Mouse (Mus musculus) heart, postnatal 10 days (tissue): ENCODE results near the gene Kcnh6. TPM values are rescaled to one million over a fixed set of nuclear protein-coding genes. Genes with fewer than 3 reads are reported as not detected.

Experiments
- DNase-seq, 2 experiments: peaks; one replicate each; pipeline ENCODE4 v3.0.0; 2021
- intact Hi-C: fragments of 180-260 bp; cut with DNase I; formaldehyde crosslinking; loops from one replicate; pipeline ENCODE4 v1.15.1; 2025
- total RNA-seq, 2 experiments: library from RNA; stranded (reverse); gene quantifications; 2 replicates each; pipeline ENCODE4 v1.2.3; 2021

Gene Kcnh6
- total RNA-seq = under 1 TPM in 1 of 2 experiments, not detected in 1; 0.31 TPM

DNA sequence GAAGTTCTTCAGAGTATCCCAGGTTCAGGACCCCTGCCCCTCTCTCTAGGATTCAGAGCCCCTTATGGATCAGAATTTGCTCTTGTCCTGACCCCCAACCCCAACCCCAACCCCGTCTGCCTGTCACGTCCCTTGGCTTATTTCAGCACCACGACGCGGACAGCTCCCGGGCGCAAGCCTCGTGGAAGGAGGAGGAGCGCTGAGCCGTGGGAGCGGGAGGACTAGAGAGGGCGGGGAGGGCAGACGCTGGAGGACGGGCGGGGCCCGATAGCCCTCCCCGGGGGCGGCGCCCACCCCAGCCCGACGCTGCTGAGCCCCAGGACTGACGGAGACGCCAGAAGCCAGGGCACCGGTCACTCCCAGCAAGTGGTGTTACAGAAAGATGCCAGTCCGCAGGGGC, at the start of gene Kcnh6:
TSS of gene Kcnh6 (plus strand) at position 304 of the 400 bp plus-strand sequence.
- DNase-seq = peak; percentile 80 to 89
- intact Hi-C loops = no loop called here

DNA sequence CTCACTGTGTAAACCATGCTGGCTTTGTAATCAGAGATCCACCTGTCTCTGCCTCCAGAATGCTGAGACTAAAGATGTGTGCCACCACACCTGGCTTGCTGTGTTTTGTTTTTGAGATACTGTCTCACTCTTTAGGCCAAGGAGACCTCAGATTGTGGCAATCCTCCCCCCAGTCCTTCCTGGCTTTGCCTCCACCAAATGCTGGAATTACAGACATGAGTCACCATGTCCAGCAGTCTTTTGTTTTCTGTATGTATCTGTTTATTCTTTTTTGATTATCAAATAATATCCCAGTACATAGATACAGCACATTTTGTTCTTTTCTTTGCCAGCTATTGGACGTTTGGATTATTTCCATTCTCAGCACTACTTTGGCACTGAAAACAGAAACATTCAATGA, 49.4 kb upstream of the Kcnh6 start:
- intact Hi-C loops = no loop called here
- DNase-seq = no peak

DNA sequence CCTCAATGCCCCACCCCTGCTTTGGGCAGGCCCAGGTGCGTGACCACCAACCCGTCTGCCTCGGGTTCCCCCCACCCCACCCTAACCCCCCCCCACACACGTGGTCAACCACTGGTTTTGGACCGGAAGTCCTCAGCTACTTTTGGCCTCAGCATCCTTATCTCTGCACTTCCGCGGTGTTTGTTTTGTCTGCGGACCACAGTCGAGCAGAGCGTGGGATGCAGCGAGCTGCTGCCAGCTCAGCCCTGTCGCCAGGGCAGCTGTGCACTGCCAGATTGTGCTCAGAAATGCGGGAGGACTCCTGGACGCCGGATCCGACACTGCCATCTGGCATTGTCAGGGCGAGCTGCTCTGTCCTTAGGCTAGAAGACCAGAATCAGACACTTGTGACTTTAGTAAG, 48.6 kb upstream of the Kcnh6 start:
- peak; percentile 56 to 67 for DNase-seq
- intact Hi-C loops = no loop called here

DNA sequence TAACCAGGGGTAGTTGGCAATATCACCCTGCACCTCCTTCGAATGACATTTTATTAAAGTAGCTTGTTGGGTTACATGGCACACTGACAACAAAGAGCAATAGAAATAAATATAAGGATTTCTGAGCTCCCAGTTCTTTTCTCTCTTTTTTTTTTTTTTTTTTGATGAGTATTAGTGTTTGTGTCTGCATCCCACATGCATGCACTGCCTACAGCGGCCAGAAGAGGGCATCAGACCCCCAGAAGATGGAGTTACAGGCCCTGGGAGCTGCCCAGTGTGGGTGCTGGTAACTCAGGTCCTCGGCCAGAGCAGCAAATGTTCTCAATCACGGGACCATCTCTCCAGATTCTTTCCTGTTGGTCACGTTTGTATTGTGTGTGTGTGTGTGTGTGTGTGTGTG, 43.2 kb upstream of the Kcnh6 start:
- DNase-seq = no peak
- intact Hi-C loops = no loop called here

DNA sequence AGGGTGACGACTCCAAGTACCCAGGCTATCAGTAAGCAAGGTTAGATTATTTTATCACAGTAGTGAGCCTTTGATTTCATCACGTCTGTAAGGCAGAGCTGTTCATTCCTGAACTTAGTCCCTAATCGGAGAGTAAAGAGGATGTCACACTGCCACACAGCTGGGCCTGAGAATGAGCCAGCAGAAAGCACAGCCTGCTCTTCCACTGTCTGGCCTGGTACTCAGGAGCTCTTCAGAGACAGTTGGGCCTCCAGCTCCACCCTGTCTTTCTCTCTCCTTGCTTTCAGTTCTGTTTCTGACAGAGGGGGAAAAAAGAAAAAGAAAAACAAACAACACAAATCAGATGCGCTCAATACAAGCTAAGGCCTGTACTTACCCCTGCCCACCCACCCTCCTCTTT, 41.6 kb upstream of the Kcnh6 start:
- DNase-seq = no peak
- intact Hi-C loops = loop anchor here (2.0 kb wide), 1 partner anchor 21 kb away; no protein-coding TSS in a partner anchor

DNA sequence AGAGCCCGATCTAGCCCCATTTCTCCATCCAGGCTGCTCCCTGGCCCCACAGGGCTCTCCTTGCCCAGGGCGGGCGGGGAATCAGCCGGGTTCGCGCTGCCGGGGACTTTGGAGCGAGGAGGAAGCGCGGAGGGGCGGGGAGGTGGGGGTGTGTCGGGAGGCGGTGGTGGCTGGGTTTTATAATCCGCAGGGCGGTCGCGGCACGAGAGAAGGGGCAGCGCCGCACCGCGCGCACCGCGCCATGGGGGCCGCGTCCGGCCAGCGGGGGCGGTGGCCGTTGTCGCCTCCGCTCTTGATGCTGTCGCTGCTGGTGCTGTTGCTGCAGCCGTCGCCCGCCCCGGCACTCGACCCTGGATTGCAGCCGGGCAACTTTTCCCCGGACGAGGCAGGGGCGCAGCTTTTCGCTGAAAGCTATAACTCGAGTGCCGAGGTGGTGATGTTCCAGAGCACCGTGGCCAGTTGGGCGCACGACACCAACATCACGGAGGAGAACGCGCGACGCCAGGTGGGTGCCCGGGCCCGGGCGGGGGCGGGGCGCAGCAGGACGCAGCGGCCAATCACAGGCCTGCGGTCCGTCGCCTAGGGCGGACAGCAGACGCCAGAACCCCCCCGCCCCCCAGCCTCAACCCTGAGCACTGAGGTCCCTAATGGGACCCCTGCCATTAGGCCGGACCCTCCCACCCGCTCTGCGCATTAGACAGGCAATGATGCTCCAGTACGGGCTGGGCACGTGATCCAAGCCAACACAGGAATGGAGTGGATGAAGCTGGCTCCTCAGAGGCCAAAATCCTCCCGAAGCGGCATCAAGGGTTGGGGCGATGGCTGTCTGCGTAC, 40.0 kb upstream of the Kcnh6 start, which contains the start of gene Ace:
TSS of gene Ace (plus strand) at position 205 of the 834 bp plus-strand sequence.
- DNase-seq = peak; percentile 38 to 43
- intact Hi-C loops = loop anchor here (2.0 kb wide), 1 partner anchor 23 kb away; no protein-coding TSS in a partner anchor

DNA sequence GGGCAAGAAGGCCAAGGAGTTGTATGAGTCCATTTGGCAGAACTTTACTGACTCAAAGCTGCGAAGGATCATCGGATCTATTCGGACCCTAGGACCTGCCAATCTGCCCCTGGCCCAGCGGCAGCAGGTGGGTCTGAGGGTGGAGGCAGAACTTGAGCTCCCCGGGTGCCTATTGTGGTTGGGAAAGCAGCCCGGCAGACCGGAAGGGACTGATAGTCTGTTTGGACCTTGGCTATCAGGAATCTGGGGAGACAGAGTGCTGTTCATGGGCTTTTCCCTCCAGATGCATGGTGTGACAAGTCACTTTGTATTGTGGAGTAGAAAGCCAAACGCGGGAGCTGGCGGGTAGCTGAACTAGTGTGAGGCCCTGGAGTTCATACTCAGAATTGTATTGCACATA, 39.0 kb upstream of the Kcnh6 start:
- intact Hi-C loops = loop anchor here (1.0 kb wide), 1 partner anchor 42 kb away; no protein-coding TSS in a partner anchor
- no peak for DNase-seq

DNA sequence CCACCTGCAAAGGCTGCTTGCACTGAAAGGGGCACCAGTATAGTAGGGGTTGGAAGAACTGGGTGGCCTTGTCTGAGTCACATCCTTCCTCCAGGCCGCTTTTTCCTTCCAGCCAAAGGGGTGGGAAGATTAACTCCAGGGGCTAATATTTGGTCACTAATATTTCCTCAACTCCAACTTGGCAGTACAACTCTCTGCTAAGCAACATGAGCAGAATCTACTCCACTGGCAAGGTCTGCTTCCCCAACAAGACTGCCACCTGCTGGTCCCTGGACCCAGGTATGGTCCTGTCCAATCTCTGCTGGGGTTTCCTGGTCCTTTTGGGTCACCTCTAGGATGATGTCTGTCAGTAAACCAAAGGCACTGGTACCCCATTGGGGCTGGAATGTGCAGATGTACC, 38.4 kb upstream of the Kcnh6 start:
- intact Hi-C loops = loop anchor here (1.0 kb wide), 1 partner anchor 42 kb away; no protein-coding TSS in a partner anchor
- peak; percentile 66 to 79 for DNase-seq

DNA sequence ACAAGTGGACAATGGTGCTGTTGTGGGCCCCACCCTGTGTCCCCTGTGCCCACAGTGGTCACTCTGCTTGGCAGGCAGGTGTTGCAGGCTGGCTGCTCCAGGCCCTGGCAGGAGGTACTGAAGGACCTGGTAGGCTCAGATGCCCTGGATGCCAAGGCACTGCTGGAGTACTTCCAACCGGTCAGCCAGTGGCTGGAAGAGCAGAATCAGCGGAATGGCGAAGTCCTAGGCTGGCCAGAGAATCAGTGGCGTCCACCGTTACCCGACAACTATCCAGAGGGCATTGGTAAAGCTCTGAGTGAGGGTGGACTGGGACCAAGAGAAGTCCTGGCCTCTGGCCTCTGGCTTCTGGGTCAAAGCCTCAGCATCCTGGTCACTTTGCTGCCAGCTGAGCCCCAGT, 33.3 kb upstream of the Kcnh6 start:
- DNase-seq = no peak
- intact Hi-C loops = no loop called here

DNA sequence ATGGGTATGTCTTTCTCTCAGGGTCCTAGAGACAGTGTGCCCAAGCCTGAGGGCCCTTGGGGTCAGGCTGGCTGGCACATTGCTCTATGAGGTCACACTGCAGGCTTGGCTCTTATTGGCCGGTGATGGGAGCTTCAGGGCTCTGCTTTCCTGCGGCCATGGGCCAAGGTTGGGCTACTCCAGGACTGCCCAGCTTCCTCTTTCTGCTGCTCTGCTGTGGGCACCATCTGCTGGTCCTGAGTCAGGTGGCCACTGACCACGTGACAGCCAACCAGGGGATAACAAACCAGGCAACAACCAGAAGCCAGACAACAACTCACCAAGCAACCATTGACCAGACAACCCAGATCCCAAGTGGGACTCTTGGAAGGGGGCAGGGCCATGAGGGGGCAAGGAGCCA, 32.9 kb upstream of the Kcnh6 start:
- intact Hi-C loops = no loop called here
- no peak for DNase-seq

DNA sequence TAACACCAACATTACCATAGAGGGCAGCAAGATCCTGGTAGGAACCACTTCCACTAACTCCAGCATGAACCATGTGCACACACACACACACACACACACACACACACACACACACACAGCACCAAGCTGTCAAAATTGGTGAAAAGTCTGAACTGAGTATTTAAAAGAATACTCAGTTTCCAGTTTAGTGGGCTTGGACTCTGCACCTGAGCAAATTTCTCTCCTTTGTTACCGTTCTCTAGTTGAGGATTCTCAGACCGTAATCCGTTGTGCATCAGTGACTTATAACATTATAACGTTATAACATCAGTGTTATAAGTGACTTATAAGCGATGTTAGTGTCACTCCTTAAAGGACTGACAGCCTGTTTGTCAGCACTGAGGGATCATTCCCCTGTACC, 32.3 kb upstream of the Kcnh6 start:
- DNase-seq = no peak
- intact Hi-C loops = no loop called here

DNA sequence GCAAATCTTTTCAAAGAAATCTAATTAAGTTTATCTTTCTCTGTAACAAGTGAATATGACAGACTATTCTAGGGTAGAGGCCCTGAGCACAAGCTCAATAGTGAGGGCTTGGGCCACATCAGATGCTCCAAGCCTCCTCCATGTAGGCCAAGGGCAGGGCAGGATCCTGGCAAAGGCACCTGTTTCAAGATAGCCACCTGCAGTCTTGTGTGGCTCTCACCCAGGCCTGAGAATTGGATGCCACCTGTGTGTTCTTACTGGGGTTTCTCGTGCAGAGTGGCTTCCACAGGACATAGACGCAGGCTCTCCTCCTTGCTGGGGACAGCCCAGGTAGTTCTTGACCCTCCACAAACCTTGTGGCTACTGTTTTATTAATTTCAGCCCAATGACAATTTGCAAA, 29.7 kb upstream of the Kcnh6 start:
- intact Hi-C loops = no loop called here
- DNase-seq = no peak

DNA sequence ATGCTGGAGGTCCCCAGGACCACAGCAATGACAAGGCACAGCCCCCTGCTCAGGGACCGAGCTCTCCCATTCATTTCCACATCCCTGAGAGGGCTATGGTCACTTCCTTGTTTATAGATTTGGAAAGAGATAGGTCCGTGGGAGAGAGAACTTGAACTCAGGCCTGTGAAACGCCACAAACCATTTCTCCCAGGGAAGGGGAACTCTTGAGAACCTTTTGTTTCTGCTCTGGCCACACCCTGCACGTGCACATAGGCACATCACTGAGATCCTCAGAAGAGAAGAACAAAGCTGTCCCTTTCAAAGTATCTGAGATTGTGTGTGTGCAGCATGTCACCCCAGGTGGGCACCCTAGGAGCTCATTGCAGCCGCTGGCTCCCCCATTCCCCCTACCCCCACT, 29.3 kb upstream of the Kcnh6 start:
- no peak for DNase-seq
- intact Hi-C loops = no loop called here

DNA sequence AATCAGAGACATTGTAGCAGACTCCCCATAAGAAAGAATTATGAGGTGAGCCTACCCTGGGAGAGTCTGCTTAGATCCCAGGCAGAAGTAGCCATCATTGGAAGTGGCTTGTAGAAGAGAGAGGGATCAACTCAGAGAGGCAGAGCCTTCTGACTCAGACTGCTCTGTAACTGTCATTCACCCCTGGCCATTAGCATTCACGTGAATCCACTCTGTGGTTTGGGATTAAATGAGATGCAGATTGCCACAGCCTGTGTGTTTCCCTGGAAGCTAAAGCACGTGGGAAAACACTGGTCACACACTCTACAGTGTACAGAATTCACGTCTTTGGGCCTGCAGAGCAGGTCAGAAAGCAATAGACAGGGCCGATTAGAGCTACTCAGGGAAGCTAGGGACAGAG, 23.5 kb upstream of the Kcnh6 start:
- no peak for DNase-seq

DNA sequence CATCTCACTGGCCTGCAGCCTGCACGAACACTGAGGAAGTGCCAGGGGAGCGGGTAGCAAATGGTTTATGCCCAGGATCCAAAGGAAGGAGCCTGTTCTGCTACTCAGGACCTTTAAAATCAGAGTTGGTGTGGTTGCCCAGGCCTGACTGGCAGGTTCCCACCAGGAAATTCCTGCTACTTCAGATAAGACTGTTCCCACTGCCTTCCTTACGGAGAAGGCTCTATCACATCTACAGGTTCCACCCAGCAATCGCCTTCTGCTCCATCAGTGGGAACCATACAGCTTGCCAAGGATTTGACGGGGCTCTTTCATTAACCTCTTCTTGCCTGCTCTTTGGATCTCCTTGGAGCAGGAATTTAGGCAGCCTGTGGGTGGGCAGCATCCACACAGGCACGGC, 20.5 kb upstream of the Kcnh6 start:
- DNase-seq = peak in 1 of 2 experiments; percentile 25
- intact Hi-C loops = no loop called here

More for the DNA sequence above, 23.5 kb upstream of the Kcnh6 start:
- intact Hi-C loops = no loop called here

DNA sequence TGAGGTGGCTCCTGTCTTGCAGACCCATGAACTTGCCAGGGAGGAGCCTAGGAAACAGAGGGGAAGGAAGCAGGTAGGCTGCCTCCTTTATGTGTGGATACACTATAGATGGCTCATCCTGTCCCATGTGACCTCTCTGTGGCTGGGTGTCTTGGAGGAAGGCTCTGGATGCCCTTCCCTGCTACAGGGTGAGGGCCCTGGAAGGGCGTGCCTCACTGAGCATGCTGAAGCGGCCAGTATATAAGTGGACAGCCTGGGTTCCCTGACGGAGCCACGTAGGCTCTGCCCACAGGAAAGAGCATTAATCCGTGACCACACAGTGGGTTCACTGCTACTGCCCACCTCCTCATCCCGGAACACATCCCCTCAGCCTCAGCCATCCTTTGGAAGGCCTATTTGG, 18.5 kb upstream of the Kcnh6 start:
- intact Hi-C loops = no loop called here
- DNase-seq = no peak

DNA sequence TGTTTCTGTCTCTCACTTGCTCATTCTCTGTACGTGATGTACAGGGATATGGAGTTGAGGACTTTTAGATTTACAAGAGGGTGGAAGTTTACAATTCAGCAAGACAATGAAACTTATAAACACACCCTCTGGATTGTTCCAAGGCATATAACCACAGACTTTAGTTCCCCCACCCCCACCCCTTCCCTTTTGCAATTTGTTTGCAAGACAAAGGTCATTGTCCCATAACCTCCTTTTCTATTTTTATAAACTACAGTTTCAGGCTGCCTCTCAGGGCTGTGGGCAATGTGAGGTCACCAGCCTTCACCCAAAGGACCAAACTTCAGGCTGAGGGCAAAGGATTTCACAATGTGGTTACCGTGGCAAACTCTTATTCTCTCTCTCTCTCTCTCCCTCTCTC, 17.7 kb upstream of the Kcnh6 start:
- intact Hi-C loops = no loop called here
- no peak for DNase-seq

DNA sequence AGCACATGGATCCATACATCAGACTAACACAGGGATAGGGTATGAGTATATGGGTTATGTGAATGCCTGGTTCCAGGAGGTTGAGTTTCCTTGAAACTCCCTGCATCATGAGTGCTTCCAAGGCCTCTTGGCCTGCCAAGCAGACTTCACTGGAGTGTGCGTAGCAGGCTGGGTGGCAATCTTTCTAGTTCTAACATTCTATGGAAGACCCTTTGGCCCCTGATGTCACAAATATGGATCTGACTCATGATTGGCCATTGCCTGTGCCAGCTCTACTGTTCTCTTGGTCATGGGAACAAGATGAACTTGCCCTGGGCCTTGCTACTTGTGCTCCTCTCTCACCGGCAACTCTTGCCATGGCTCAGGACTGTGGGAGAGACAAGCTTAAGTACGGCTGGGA, 13.5 kb upstream of the Kcnh6 start, which contains the start of gene Ace3:
TSS of gene Ace3 (plus strand) at position 301 of the 400 bp plus-strand sequence.
- DNase-seq = no peak
- intact Hi-C loops = no loop called here

DNA sequence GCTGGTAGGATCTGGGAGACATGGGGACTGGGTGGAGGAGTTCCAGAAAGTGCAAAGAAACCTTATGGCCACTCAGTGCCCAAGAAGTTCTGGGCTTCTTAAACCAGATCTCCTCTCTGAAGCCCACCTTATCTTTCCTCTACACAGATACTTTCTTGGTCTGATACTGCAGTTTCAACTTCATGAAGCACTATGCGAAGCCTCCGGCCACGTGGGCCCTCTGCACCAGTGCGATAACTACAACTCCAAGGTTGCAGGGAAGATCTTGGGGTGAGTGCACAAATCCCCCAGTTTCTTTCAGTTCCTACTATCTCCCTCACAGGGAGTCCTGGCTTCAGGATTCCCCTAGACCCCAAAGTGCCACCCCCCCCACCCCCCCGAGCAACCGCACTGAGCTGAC, 7.9 kb upstream of the Kcnh6 start:
- no peak for DNase-seq
- intact Hi-C loops = loop anchor here (2.0 to 5.0 kb wide), 2 partner anchors 27 to 77 kb away; no protein-coding TSS in a partner anchor

DNA sequence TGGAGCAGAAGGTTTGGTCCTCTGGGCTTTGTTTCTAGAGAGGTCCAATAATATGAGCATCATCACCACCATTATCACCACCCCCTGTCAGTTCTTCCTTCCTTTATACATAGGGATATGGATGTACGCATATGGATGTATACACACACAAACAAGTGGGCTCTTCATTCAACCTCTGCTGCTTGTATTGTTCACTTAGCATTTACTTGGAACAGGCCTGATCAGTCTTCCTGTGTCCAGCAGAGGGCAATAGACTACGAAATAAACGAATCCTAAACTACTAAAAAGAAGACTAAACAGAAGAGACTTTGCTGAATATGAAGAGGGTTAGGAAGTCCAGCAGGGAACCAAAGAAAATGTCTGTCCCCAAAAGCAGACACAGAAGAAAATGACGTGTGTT, 6.2 kb upstream of the Kcnh6 start:
- DNase-seq = peak; percentile 36 to 43
- intact Hi-C loops = loop anchor here (2.0 to 5.0 kb wide), 2 partner anchors 25 to 76 kb away; no protein-coding TSS in a partner anchor

DNA sequence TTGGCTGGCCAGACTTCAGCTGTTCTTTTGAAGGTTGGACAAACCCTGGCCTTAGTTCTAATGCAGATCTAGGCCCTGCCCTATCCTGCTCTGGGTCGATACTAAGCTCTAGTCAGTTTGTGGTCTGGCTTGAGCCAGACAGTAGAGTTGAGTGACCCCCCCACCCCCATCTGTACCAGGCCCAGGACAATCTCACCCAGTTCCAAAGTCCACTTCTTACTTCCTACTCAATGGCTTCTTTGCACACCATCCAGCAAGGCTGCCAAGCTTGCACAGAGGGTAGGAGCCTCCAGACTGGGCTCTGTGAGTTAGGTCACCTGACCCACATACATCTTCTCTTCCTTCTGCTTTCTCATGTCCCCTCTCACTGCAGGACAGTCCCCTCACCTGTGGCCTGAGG, 3.3 kb upstream of the Kcnh6 start:
- no peak for DNase-seq
- intact Hi-C loops = loop anchor here (5.0 kb wide), 1 partner anchor 73 kb away; no protein-coding TSS in a partner anchor

DNA sequence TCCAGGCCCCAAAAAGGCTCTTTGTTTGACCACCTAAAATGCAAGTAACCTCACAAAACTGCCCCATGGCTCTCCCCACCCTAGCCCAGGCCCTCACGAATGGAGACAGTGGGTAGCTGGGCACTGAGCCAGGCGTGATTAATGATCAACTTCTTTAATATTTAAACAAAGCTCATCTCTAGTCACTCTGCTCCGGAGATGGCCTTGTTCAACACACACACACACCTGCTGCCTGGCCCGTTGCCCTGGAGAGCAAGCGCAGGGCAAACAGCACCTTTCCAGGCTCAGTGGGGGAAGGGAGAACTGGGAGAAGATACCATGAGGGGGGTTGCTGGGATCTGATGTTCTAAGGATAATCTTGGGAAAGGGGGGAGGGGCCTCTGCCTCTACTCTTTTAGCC, 2.0 kb upstream of the Kcnh6 start:
- DNase-seq = no peak
- intact Hi-C loops = no loop called here
